Mouse (Mus musculus): ENCODE results near the gene Itgam. TPM values are rescaled to one million over a fixed set of nuclear protein-coding genes. Genes with fewer than 3 reads are reported as not detected.
"Not testable (repeated sequence)": the region's sequence is repeated elsewhere in the genome, so short reads cannot be mapped to it uniquely, and the experiment has no call there.

Gene Itgam
- total RNA-seq (2022): 10 to 100 TPM; 10.4 to 35.9 (median 24.0) TPM

DNA sequence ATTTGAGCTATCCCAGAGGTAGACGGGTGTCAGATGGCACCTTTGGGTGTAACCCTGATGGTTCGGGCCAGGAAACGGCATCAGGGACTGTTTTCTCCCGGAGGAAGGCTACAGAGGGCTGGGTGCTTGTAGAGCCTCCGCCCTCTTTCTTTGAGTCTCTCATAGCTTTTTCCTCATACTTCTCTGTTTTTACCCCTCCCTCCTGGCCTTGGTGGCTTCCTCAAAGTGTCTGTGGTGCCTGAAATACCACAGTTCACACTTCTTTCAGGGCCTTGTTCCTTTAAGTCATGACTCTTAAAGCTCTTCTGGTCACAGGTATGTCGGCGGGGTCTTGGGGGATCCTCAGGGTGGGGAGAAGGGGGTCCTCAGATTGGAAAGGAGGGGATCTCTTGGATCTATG is at the start of gene Itgam, which contains the start of gene Gm49368:
Gene Itgam, plus strand, starts transcription at position 185 of the 400 bp plus-strand sequence.
Gene Gm49368, plus strand, starts transcription at position 228 of the 400 bp plus-strand sequence.
- no peak for DNase-seq (ENCODE audit: low spot score in 2 of 2)

DNA sequence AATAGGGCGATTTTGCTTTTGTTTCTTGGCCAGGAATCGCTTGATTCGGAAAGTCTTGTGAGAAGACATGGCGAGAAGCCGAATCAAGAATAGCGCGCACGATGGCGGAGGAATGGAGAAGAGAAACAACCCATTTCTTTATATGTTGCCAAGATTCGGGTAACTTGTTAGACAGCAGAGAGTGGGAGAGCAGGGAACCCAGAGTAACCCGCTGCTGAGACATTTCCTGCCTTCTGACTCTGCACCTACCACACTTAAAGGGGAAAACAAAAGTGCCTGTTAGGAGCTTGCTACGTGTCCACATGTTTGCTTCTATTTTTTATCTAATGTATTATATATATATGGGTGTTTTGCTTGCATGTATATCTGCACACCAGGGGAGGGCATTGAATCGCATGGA is 49.3 kb upstream of the Itgam start:
- no peak for DNase-seq (ENCODE audit: low spot score in 2 of 2)

DNA sequence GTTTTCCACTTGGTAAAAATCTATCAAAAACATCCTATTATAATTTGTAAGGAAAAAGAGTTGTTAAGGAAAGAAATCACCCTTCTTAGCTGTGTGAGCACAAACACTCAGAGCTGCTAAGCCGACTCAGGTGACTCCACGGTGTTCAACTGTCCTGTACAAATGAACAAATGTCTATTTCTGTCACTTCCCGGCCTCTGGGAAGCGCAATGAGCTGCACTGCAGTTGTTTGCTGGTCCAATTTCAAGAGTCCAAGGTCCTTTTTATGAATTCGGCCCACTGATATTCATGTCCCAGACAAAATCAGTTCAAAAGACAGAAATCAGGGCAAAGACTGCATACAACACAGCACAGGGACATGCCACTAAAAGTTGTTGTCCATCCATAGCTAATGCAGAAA is 46.3 kb upstream of the Itgam start:
- DNase-seq (ENCODE audit: low spot score in 2 of 2): not testable (repeated sequence)

DNA sequence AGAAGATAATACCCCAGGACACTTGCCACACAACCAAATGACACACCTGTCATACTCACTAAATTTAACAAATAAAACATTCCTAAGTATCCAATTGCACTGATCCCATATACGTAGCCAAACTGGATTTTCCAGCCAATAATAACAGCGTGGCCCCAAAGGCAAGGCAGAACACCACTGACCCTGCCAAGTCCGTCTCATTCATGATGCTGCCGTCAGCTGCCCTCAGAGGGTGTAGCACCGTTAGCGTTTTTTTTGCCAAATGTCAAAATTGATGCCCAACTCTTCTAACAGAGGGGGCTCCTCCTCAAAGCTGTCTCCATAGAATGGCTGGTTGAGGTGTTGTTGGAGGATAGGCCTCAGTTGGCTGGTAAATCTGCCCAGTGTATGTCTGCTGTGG is 45.8 kb upstream of the Itgam start:
- DNase-seq (ENCODE audit: low spot score in 2 of 2): no peak

DNA sequence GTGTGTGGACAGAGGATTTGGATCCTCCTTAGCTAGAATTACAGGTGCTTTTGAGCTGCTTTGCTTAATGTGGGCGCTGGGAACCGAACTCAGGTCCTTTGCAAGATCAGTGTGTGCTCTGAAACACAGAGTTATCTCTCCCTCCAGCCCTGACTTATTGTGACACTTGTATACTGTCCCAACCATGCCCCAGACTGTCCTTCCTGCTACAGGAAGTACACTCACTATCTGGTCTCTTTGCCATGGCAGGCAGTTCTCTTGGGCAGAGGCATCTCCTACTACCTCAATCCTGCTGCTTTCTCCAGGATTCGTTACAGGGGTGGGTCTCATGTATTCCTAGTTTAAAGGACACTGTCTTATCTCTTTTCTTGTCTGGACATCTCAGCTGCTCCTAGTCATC is 44.2 kb upstream of the Itgam start:
- DNase-seq (ENCODE audit: low spot score in 2 of 2): no peak

GRCm38 (mm10) chr7:128019187-128019586 is 43.3 kb upstream of the Itgam start:
- DNase-seq (ENCODE audit: low spot score in 2 of 2): no peak

- no peak for DNase-seq (ENCODE audit: low spot score in 2 of 2)
Measured at GRCm38 (mm10) chr7:128022974-128023373, 39.5 kb upstream of the Itgam start.

GRCm38 (mm10) chr7:128023565-128023964 is 38.9 kb upstream of the Itgam start:
- no peak for DNase-seq (ENCODE audit: low spot score in 2 of 2)

DNA sequence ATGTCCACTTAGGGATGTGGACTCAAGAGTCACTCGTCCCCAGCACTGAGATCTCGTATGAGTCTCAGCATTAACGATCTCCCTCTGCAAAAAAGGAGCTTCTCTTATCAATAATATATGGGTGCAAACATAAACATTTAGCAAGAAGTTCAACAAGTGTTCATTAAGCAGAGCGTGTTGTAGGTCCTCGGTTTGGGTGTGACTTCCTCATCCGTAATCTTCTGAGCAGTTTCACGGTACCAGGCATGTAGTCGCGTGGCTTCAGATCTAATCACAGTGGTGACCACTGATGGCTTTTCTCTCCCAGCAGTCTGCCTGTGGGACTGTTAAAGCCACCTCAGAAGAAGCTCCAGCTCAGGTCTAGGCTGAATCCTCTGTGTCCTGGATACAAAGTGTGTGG is 38.1 kb upstream of the Itgam start:
- no peak for DNase-seq (ENCODE audit: low spot score in 2 of 2)

DNA sequence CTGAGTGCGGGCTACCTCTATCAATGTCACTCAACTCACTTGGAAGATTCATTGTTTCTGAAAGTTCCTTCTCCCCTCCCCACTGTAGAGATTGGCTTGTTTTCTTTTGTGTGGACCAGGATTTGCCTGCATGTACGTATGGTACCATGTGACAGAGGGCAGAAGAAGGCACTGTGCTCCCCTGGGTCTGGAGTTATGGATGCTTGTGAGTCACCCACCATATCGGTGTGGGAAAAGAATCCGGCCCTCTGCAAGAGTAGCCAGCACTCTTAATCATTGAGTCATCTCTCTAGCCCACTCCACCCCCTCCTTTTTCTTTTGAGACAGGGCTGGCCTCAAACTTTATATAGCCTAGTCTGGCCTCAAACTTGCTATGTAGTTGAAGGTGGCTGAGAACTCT is 37.5 kb upstream of the Itgam start:
- no peak for DNase-seq (ENCODE audit: low spot score in 2 of 2)

DNA sequence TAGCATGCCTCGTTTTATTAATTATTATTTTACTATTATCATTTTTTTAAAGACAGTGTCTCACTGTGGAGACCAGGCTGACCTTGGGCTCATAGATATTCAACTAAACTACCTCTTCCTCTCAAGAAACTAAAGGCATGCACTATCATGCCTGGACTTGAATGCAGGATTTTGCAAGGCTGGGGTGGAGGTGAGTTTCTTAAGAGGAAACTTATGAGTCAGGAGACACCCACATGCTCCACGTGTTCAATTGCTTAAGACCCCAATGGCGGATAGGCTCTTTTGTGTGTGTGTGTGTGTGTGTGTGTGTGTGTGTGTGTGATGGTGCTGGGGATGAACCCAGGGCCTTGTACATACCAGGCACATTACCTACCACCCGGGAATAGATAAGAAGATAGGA is 37.1 kb upstream of the Itgam start:
- no peak for DNase-seq (ENCODE audit: low spot score in 2 of 2)

- DNase-seq (ENCODE audit: low spot score in 2 of 2): no peak
Measured at GRCm38 (mm10) chr7:128031403-128031976, 30.9 kb upstream of the Itgam start.

DNA sequence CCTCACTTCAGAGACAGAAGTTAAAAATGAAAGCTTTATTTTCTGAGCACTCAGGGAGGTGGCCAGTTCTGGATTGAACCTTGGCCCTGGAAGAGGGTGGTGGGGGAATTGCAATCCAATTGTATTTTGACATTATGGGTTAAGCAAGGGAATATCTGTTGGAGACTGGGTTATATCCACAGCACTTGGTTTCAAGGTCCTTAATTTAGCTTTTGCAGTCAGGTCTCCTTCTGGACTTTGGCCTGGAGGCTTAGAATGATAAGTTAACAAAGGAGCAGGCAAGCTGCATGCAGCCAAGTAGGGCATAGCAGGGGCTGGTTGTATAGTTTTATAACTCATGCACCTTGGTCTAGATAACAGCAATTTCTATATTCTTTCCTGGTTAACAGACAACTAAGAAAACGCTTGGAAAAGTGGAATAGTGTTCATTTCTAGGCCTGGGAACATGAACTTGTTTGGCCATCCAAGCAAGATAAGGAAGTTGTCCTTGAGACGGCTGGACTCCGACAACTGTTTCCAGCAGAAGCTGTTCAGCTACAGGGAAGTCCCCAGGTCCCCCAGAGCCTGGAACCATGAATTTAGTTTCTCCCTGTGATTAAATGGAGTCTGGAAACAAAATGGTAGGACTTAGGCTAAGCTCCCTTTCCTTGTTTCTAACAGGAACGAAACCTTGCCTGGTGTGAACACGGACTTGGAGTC is 30.0 kb upstream of the Itgam start:
- DNase-seq (ENCODE audit: low spot score in 2 of 2): no peak

GRCm38 (mm10) chr7:128032989-128033293 is 29.5 kb upstream of the Itgam start:
- no peak for DNase-seq (ENCODE audit: low spot score in 2 of 2)

DNA sequence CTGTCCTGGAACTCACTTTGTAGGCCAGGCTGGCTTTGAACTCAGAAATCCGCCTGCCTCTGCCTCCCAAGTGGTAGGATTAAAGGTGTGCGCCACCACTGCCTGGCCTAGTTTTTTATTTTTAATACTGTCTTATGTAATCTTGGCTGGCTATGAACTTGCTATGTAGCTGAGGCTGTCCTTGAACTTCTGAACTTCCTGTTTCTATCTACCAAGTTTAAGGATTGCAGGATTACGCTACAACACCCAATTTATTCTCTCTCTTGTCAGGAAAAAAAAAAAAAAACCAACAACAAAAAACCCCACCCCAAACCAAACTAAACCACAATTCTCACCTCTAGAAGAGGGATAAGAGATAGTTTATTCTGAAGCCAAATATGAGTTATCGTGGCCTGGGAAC is 28.8 kb upstream of the Itgam start:
- no peak for DNase-seq (ENCODE audit: low spot score in 2 of 2)

DNA sequence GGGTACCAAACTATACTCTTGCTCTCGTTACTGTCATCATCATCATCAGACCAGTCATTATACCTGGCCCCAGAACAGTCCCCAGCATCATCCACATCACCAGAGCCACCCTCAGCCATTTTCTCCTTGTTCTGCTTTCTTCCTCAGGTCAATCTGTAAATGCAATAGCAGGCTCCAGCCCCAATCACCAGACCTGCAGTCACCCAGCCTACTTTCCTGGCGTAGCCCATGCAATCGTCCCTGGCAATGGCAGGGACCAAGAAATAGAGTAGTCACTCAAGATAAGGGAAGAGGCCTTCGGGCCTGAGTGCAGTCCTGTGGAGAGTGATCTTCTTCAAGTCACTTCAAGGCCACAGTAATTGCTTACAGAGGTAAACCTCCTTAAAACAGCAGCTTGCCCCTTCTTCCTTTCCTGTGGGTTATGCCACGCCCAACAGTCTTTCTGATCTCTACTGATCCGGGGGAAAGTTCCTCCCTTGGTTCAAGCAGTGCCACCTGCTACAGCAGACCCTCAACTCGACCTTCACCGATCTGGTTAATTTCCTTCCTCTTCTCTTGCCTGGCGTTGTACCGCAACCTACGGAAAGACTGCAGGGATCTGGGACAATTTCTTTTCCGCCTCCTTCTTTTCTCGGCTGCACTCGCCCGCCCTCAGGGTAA is 20.1 kb upstream of the Itgam start:
- DNase-seq (ENCODE audit: low spot score in 2 of 2): not testable (repeated sequence)

DNA sequence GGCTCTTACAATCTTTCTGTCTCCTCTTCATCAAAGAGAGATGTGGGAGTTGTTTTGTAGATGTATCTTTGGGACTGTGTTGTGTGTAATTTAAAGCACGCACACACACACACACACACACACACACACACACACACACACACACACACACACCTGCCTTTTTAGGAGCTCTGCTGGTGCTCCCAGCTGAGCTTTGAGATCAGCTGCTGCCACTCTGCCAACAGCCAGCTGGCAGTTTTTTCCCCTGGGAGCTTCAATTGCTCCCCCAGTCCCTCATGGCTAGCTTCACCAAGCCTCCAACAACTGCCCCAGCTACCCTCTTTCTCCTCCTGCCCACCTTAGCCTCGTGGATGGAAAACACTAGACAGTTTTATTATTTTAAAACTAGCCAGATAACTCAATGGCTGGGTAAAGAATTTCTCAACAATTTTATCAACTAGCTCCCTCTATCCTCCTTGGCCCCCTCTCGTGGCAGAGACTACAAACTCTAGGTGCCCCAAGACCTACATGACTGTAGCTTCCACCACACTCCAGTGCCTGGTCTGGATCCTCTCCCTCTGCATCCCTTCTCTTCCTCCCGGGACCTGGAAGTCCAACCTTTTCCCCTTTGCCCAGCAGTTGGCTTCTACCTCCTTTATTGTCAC is 18.2 kb upstream of the Itgam start:
- DNase-seq (ENCODE audit: low spot score in 2 of 2): no peak

GRCm38 (mm10) chr7:128045640-128046039 is 16.8 kb upstream of the Itgam start:
- no peak for DNase-seq (ENCODE audit: low spot score in 2 of 2)

DNA sequence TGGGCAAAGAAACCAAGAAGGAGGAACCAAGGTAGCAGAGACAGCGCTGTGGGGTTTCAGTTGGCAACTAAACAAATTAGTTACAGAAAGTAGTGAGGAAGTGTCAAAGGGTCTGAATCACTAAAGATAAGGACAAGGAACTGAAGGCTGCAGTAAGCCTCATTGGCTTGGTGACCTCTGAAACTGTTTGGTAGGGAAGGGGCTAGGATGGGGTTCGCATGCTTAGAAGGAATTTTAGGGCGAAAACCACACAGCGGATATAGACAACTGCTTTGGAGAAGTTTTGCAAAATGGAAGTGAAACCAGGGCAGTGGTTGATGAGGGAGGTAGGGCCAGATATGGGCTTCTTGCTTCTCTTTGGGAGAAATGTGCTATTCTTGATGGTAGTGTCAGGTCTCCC is 13.6 kb upstream of the Itgam start:
- no peak for DNase-seq (ENCODE audit: low spot score in 2 of 2)

DNA sequence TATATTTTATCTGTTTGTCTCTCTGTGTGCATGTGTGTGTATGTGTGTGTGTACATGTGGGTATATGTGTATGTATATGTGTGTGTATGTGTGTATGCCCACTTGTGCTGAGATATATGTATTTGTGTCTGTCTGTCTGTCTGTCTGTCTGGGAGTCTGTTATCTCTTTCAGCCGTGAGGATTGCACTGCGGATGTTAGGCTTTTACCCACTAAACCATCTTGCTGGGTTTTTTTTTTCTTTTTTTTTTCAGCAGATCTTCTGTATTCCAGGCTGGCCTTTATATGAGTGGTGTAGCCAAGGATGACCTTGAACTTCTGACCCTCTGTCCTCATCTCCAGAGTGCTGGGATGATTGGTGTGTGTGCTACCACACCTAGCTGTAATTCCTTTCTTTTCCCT is 13.2 kb upstream of the Itgam start:
- no peak for DNase-seq (ENCODE audit: low spot score in 2 of 2)

GRCm38 (mm10) chr7:128050739-128051138 is 11.7 kb upstream of the Itgam start:
- DNase-seq (ENCODE audit: low spot score in 2 of 2): no peak

- DNase-seq (ENCODE audit: low spot score in 2 of 2): no peak
Measured at GRCm38 (mm10) chr7:128053061-128053460, 9.4 kb upstream of the Itgam start.

All from layer of hippocampus, adult 8-10 months (tissue).